Mouse (Mus musculus): ENCODE measurements at regions not wholly inside any gene's neighbourhood (a gene's known extent, or its start where the extent isn't known, plus 50 kb on each side); places are given as distances from the start of the nearest gene placed in this dataset.

- 0% methylated on average over 1 of the region's 1 CpGs for WGBS
- Histone ChIP-seq H3K4me2 (ENCODE audit: low read depth, low read length) (no peak overlapping the region), H3K9ac (replicated peaks; ENCODE audit: low read depth, low read length) (no peak overlapping the region), H3K9me3 (ENCODE audit: control insufficient read depth, low read length) (no peaks in the 10 kb centered on the region), H3K4me3 (ENCODE audit: low read depth, low read length) (no peak overlapping the region), H3K27me3 (ENCODE audit: control insufficient read depth, insufficient read depth, low read length) (no peaks in the 10 kb centered on the region), H3K4me1 (ENCODE audit: control insufficient read depth, insufficient read depth, low read length) (no peaks in the 10 kb centered on the region), H3K27ac (ENCODE audit: low read depth, low read length) (no peak overlapping the region), H3K36me3 (ENCODE audit: control insufficient read depth, insufficient read depth, low read length) (no peaks in the 10 kb centered on the region)
- no peak for ATAC-seq (ENCODE audit: low read depth)
These were observed 449.1 kb upstream of the Lrrc7 start for GRCm38 (mm10) chr3:159010954-159011638.

GRCm38 (mm10) chr3:159004013-159004412, 442.0 kb upstream of the Lrrc7 start:
- 33% methylated on average over 1 of the region's 1 CpGs for WGBS
- H3K4me3 ChIP-seq (ENCODE audit: low read depth, low read length) = no peak overlapping the region
- no peaks in the 10 kb centered on the region for H3K4me1 ChIP-seq (ENCODE audit: control insufficient read depth, insufficient read depth, low read length)
- H3K27me3 ChIP-seq (ENCODE audit: control insufficient read depth, insufficient read depth, low read length) = no peaks in the 10 kb centered on the region
- no peak overlapping the region for H3K4me2 ChIP-seq (ENCODE audit: low read depth, low read length)
- H3K27ac ChIP-seq (ENCODE audit: low read depth, low read length) = no peak overlapping the region
- no peak for ATAC-seq (ENCODE audit: low read depth)
- no peaks in the 10 kb centered on the region for H3K9me3 ChIP-seq (ENCODE audit: control insufficient read depth, low read length)
- H3K36me3 ChIP-seq (ENCODE audit: control insufficient read depth, insufficient read depth, low read length) = no peaks in the 10 kb centered on the region
- no peak overlapping the region for H3K9ac ChIP-seq (replicated peaks; ENCODE audit: low read depth, low read length)

GRCm38 (mm10) chr3:158985438-158986111, 423.6 kb upstream of the Lrrc7 start:
- no peaks in the 10 kb centered on the region for H3K4me1 ChIP-seq (ENCODE audit: control insufficient read depth, insufficient read depth, low read length)
- H3K27ac ChIP-seq (ENCODE audit: low read depth, low read length) = no peak overlapping the region
- H3K4me3 ChIP-seq (ENCODE audit: low read depth, low read length) = no peak overlapping the region
- 74% methylated on average over 5 of the region's 5 CpGs for WGBS
- no peaks in the 10 kb centered on the region for H3K9me3 ChIP-seq (ENCODE audit: control insufficient read depth, low read length)
- H3K4me2 ChIP-seq (ENCODE audit: low read depth, low read length) = no peak overlapping the region
- no peak overlapping the region for H3K9ac ChIP-seq (replicated peaks; ENCODE audit: low read depth, low read length)
- no peaks in the 10 kb centered on the region for H3K27me3 ChIP-seq (ENCODE audit: control insufficient read depth, insufficient read depth, low read length)
- no peak for ATAC-seq (ENCODE audit: low read depth)
- H3K36me3 ChIP-seq (ENCODE audit: control insufficient read depth, insufficient read depth, low read length) = no peaks in the 10 kb centered on the region

GRCm38 (mm10) chr3:158947063-158947462, 385.0 kb upstream of the Lrrc7 start:
- H3K4me3 ChIP-seq (ENCODE audit: low read depth, low read length) = no peak overlapping the region
- no peaks in the 10 kb centered on the region for H3K36me3 ChIP-seq (ENCODE audit: control insufficient read depth, insufficient read depth, low read length)
- H3K27ac ChIP-seq (ENCODE audit: low read depth, low read length) = no peak overlapping the region
- peak; percentile 77 for ATAC-seq (ENCODE audit: low read depth)
- H3K4me1 ChIP-seq (ENCODE audit: control insufficient read depth, insufficient read depth, low read length) = no peaks in the 10 kb centered on the region
- H3K4me2 ChIP-seq (ENCODE audit: low read depth, low read length) = no peak overlapping the region
- no peaks in the 10 kb centered on the region for H3K27me3 ChIP-seq (ENCODE audit: control insufficient read depth, insufficient read depth, low read length)
- no peaks in the 10 kb centered on the region; the same call in 1 of the 2 replicates for H3K9me3 ChIP-seq (ENCODE audit: control insufficient read depth, low read length)
- H3K9ac ChIP-seq (replicated peaks; ENCODE audit: low read depth, low read length) = no peak overlapping the region

DNA sequence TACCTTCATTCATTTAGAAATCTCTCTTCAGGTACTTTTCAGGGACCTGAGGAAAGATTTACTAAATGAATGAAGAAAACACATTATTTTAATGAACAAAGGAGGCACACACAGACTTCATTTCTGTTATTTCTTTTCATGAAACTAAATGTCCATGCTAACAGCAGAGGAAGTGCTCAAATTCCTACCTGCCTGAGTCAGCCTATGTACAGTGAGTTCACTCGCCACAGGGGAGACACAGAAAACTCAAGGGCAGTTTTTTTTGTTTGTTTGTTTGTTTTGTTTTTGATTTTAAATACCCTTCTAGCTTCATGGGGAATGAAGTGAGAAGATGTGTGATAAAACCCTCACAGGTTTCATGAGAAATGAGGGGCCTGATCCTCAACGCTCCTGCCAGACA, 343.1 kb upstream of the Lrrc7 start:
- no peak overlapping the region for H3K4me2 ChIP-seq (ENCODE audit: low read depth, low read length)
- H3K9me3 ChIP-seq (ENCODE audit: control insufficient read depth, low read length) = no peaks in the 10 kb centered on the region
- H3K4me1 ChIP-seq (ENCODE audit: control insufficient read depth, insufficient read depth, low read length) = no peaks in the 10 kb centered on the region
- 85% methylated on average over 2 of the region's 2 CpGs for WGBS
- no peak overlapping the region for H3K4me3 ChIP-seq (ENCODE audit: low read depth, low read length)
- H3K36me3 ChIP-seq (ENCODE audit: control insufficient read depth, insufficient read depth, low read length) = no peaks in the 10 kb centered on the region
- no peak for ATAC-seq (ENCODE audit: low read depth)
- no peaks in the 10 kb centered on the region for H3K27me3 ChIP-seq (ENCODE audit: control insufficient read depth, insufficient read depth, low read length)
- no peak overlapping the region for H3K9ac ChIP-seq (replicated peaks; ENCODE audit: low read depth, low read length)
- H3K27ac ChIP-seq (ENCODE audit: low read depth, low read length) = no peak overlapping the region

DNA sequence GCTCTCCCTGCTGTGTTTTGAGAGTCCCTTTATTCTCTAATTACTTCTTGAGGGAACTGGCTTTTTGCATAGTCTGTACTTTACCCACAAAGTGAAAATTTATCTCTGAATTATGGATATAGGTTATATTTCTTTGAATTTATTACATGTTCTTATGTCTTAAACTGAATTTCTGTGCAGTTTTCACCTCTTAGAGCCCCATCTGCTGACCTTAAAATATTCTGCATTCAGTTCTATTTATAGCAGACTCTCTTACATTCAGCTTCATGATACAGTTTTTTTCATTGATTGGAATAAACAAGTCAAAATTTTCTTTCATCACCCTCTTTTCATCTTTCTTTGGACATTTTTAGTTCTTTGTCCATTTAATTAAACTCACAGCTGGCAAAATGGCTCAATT, 337.4 kb upstream of the Lrrc7 start:
- no peak overlapping the region for H3K9ac ChIP-seq (replicated peaks; ENCODE audit: low read depth, low read length)
- H3K36me3 ChIP-seq (ENCODE audit: control insufficient read depth, insufficient read depth, low read length) = no peaks in the 10 kb centered on the region
- H3K4me1 ChIP-seq (ENCODE audit: control insufficient read depth, insufficient read depth, low read length) = no peaks in the 10 kb centered on the region
- no peak overlapping the region for H3K4me3 ChIP-seq (ENCODE audit: low read depth, low read length)
- no peaks in the 10 kb centered on the region for H3K27me3 ChIP-seq (ENCODE audit: control insufficient read depth, insufficient read depth, low read length)
- no peaks in the 10 kb centered on the region for H3K9me3 ChIP-seq (ENCODE audit: control insufficient read depth, low read length)
- H3K27ac ChIP-seq (ENCODE audit: low read depth, low read length) = no peak overlapping the region
- no peak for ATAC-seq (ENCODE audit: low read depth)
- H3K4me2 ChIP-seq (ENCODE audit: low read depth, low read length) = no peak overlapping the region

DNA sequence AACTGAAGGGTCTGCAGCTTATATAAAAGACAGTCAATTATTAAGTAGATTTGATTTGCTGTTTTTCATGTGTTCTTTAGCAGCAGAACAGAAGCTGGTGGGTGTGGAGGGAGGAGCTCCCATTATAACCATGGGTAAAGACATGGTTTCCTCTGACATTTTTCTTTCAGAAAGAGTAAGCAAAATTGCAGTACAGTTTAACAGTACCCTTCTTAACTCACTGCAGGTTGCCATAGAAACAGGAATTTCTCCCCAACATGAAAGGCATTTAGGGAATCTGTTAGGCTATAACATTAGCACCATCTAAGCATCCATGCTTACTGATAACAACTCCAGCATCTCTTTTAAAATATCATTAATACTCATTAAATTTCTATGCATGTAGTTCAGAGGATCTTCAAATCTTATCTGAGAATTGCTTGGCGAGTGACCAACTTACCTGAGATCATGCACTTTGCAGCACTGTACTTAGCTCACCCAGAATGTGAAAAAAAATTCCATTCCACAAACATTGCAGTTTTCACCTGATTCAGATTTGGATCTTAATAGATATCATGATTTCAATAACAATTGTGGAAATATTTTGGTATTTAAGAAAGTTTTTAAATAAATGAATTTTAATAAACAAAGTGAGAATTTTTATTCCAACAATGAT, 324.8 kb upstream of the Lrrc7 start:
- H3K4me3 ChIP-seq (ENCODE audit: low read depth, low read length) = no peak overlapping the region
- no peak overlapping the region for H3K27ac ChIP-seq (ENCODE audit: low read depth, low read length)
- no peak overlapping the region for H3K9ac ChIP-seq (replicated peaks; ENCODE audit: low read depth, low read length)
- WGBS = 74% methylated on average over 1 of the region's 1 CpGs
- no peaks in the 10 kb centered on the region for H3K4me1 ChIP-seq (ENCODE audit: control insufficient read depth, insufficient read depth, low read length)
- ATAC-seq (ENCODE audit: low read depth) = no peak; the same call in 1 of the 2 replicates
- H3K9me3 ChIP-seq (ENCODE audit: control insufficient read depth, low read length) = no peaks in the 10 kb centered on the region
- no peak overlapping the region for H3K4me2 ChIP-seq (ENCODE audit: low read depth, low read length)
- no peaks in the 10 kb centered on the region for H3K36me3 ChIP-seq (ENCODE audit: control insufficient read depth, insufficient read depth, low read length)
- H3K27me3 ChIP-seq (ENCODE audit: control insufficient read depth, insufficient read depth, low read length) = no peaks in the 10 kb centered on the region

- peak; percentile 24; the same call in 1 of the 2 replicates for ATAC-seq (ENCODE audit: low read depth)
- Histone ChIP-seq H3K27me3 (ENCODE audit: control insufficient read depth, insufficient read depth, low read length) (no peaks in the 10 kb centered on the region), H3K27ac (ENCODE audit: low read depth, low read length) (no peak overlapping the region), H3K9ac (replicated peaks; ENCODE audit: low read depth, low read length) (no peak overlapping the region), H3K4me1 (ENCODE audit: control insufficient read depth, insufficient read depth, low read length) (no peaks in the 10 kb centered on the region), H3K36me3 (ENCODE audit: control insufficient read depth, insufficient read depth, low read length) (no peaks in the 10 kb centered on the region), H3K4me2 (ENCODE audit: low read depth, low read length) (no peak overlapping the region), H3K4me3 (ENCODE audit: low read depth, low read length) (no peak overlapping the region), H3K9me3 (ENCODE audit: control insufficient read depth, low read length) (no peaks in the 10 kb centered on the region)
- WGBS = 49% methylated on average over 3 of the region's 3 CpGs
These were observed 324.3 kb upstream of the Lrrc7 start for GRCm38 (mm10) chr3:158886301-158886711.

Measured in neural tube, embryonic 14.5 days (tissue).